ENCODE assay signal across 28 mouse cellular contexts in genomic region chr1:105088765-105089520, GRCm38 (mm10).
DNase-seq lines count a peak whose midpoint lies in the region; ATAC-seq and TF ChIP-seq lines count a peak whose summit lies in the region.
"Had no signal": no experiment of that assay in that cellular context is flagged by ENCODE, and none has a peak within 500 bp of the region (broad histone marks: within the 10 kb centered on the region; RNA-seq: fewer than 3 reads in every experiment).

No protein-coding gene starts in this region.

- TF ChIP-seq CTCF in kidney, postnatal 0 days (IDR thresholded peaks at IDR 0.05; ENCODE audit: low read depth), result no peak

- 84% methylated on average over 7 of the region's 7 CpGs for WGBS in midbrain, embryonic 11.5 days
- WGBS in midbrain, embryonic 13.5 days, result 84% methylated on average over 7 of the region's 7 CpGs
- 32% methylated on average over 7 of the region's 7 CpGs for WGBS in kidney, postnatal 0 days
- WGBS in neural tube, embryonic 15.5 days, result 42% methylated on average over 7 of the region's 7 CpGs
- WGBS in forebrain, embryonic 11.5 days, result 68% methylated on average over 7 of the region's 7 CpGs

- H3K4me1 ChIP-seq in midbrain, embryonic 11.5 days (ENCODE audit: control insufficient read depth, insufficient read depth, low read length), result no peaks in the 10 kb centered on the region
- H3K4me1 ChIP-seq in midbrain, embryonic 13.5 days (replicated peaks), result no peaks in the 10 kb centered on the region
- H3K4me1 ChIP-seq in kidney, postnatal 0 days (replicated peaks; ENCODE audit: insufficient read depth, low read length), result no peaks in the 10 kb centered on the region
- no peaks in the 10 kb centered on the region for H3K4me1 ChIP-seq in neural tube, embryonic 15.5 days
- no peaks in the 10 kb centered on the region for H3K4me1 ChIP-seq in forebrain, embryonic 11.5 days (replicated peaks; ENCODE audit: control insufficient read depth, insufficient read depth, low read length)
- H3K4me1 ChIP-seq: embryonic facial prominence, embryonic 13.5 days; forebrain, embryonic 13.5 days; hindbrain, embryonic 10.5 days; lung, embryonic 15.5 days; megakaryocyte, embryonic 14.5 days had no signal

- no peak for ATAC-seq in midbrain, embryonic 11.5 days (ENCODE audit: low FRiP score)
- ATAC-seq in midbrain, embryonic 13.5 days, result no peak
- ATAC-seq in kidney, postnatal 0 days (replicated peaks; ENCODE audit: low FRiP score, low read depth), result peak; percentile 76
- ATAC-seq in neural tube, embryonic 15.5 days (ENCODE audit: low FRiP score), result peak; percentile 63; the same call in 1 of the 2 replicates
- no peak for ATAC-seq in forebrain, embryonic 11.5 days (replicated peaks; ENCODE audit: low FRiP score)
- ATAC-seq: forebrain, embryonic 13.5 days; hindbrain, embryonic 16.5 days had no signal

- peak; percentile 37 for DNase-seq in midbrain, embryonic 11.5 days (ENCODE audit: low spot score, missing footprints)
- DNase-seq in kidney, adult 8-10 months, result peak; percentile 28 to 50
- DNase-seq in kidney, postnatal 0 days (ENCODE audit: low spot score), result peak; percentile 38
- DNase-seq in urinary bladder, postnatal 25 days (ENCODE audit: low spot score), result no peak
- DNase-seq in forebrain, embryonic 11.5 days (ENCODE audit: low spot score), result no peak
- no peak for DNase-seq in frontal cortex, postnatal 36 days (ENCODE audit: low spot score in 2 of 2)
- DNase-seq: adrenal gland, adult 8-10 months; cerebellum, adult 2 months; cerebellum, postnatal 36 days; embryo, embryonic 11 days; gastrocnemius, postnatal 10 days; heart, postnatal 10 days; layer of hippocampus, adult 9-11 months; lung, postnatal 36 days; right cerebral cortex, postnatal 14 days; spleen, adult 18-20 months; thymus, postnatal 14 days had no signal

- no peak overlapping the region for H3K4me3 ChIP-seq in midbrain, embryonic 11.5 days (ENCODE audit: low read depth, low read length)
- no peak overlapping the region for H3K4me3 ChIP-seq in midbrain, embryonic 13.5 days (replicated peaks)
- no peak overlapping the region for H3K4me3 ChIP-seq in kidney, postnatal 0 days (replicated peaks; ENCODE audit: low read depth, low read length)
- H3K4me3 ChIP-seq in neural tube, embryonic 15.5 days (replicated peaks), result no peak overlapping the region
- no peak overlapping the region for H3K4me3 ChIP-seq in forebrain, embryonic 11.5 days (ENCODE audit: low read depth, low read length)
- H3K4me3 ChIP-seq: embryonic facial prominence, embryonic 13.5 days; erythroblast, embryonic 14.5 days; forebrain, embryonic 13.5 days; heart, embryonic 12.5 days; hindbrain, embryonic 10.5 days; lung, embryonic 15.5 days; megakaryocyte, embryonic 14.5 days had no signal

- no peaks in the 10 kb centered on the region for H3K9me3 ChIP-seq in midbrain, embryonic 11.5 days (ENCODE audit: control insufficient read depth, low read length)
- H3K9me3 ChIP-seq in midbrain, embryonic 13.5 days, result no peaks in the 10 kb centered on the region
- no peaks in the 10 kb centered on the region for H3K9me3 ChIP-seq in kidney, postnatal 0 days (replicated peaks; ENCODE audit: low read length)
- H3K9me3 ChIP-seq in neural tube, embryonic 15.5 days (replicated peaks), result no peaks in the 10 kb centered on the region
- H3K9me3 ChIP-seq in forebrain, embryonic 11.5 days (ENCODE audit: control insufficient read depth, low read length), result no peaks in the 10 kb centered on the region
- H3K9me3 ChIP-seq: embryonic facial prominence, embryonic 13.5 days; forebrain, embryonic 13.5 days; heart, embryonic 12.5 days; hindbrain, embryonic 10.5 days; lung, embryonic 15.5 days had no signal

- no peak overlapping the region for H3K4me2 ChIP-seq in midbrain, embryonic 11.5 days
- H3K4me2 ChIP-seq in midbrain, embryonic 13.5 days (replicated peaks), result no peak overlapping the region
- no peak overlapping the region for H3K4me2 ChIP-seq in kidney, postnatal 0 days (ENCODE audit: low read length)
- no peak overlapping the region for H3K4me2 ChIP-seq in neural tube, embryonic 15.5 days
- H3K4me2 ChIP-seq in forebrain, embryonic 11.5 days (ENCODE audit: low read depth, low read length, severe bottlenecking), result no peak overlapping the region
- H3K4me2 ChIP-seq: embryonic facial prominence, embryonic 13.5 days; forebrain, embryonic 13.5 days; heart, embryonic 12.5 days; lung, embryonic 15.5 days had no signal

- no peaks in the 10 kb centered on the region for H3K36me3 ChIP-seq in midbrain, embryonic 11.5 days (ENCODE audit: control insufficient read depth, insufficient read depth, low read length)
- H3K36me3 ChIP-seq in midbrain, embryonic 13.5 days, result no peaks in the 10 kb centered on the region
- no peaks in the 10 kb centered on the region for H3K36me3 ChIP-seq in kidney, postnatal 0 days (ENCODE audit: insufficient read depth, low read length)
- H3K36me3 ChIP-seq in neural tube, embryonic 15.5 days, result no peaks in the 10 kb centered on the region
- no peaks in the 10 kb centered on the region for H3K36me3 ChIP-seq in forebrain, embryonic 11.5 days (ENCODE audit: control insufficient read depth, insufficient read depth, low read length)
- H3K36me3 ChIP-seq: embryonic facial prominence, embryonic 13.5 days; heart, embryonic 12.5 days; hindbrain, embryonic 10.5 days; lung, embryonic 15.5 days had no signal

- H3K27me3 ChIP-seq in midbrain, embryonic 11.5 days (ENCODE audit: control insufficient read depth, insufficient read depth, low read length), result no peaks in the 10 kb centered on the region
- no peaks in the 10 kb centered on the region for H3K27me3 ChIP-seq in midbrain, embryonic 13.5 days
- H3K27me3 ChIP-seq in kidney, postnatal 0 days (ENCODE audit: insufficient read depth, low read length), result no peaks in the 10 kb centered on the region
- H3K27me3 ChIP-seq in neural tube, embryonic 15.5 days (replicated peaks), result no peaks in the 10 kb centered on the region
- H3K27me3 ChIP-seq in forebrain, embryonic 11.5 days (ENCODE audit: control insufficient read depth, insufficient read depth, low read length), result no peaks in the 10 kb centered on the region
- H3K27me3 ChIP-seq: embryonic facial prominence, embryonic 13.5 days; forebrain, embryonic 13.5 days; heart, embryonic 12.5 days; lung, embryonic 15.5 days; megakaryocyte, embryonic 14.5 days had no signal

- no peak overlapping the region for H3K27ac ChIP-seq in midbrain, embryonic 11.5 days (ENCODE audit: low read depth, low read length)
- no peak overlapping the region for H3K27ac ChIP-seq in midbrain, embryonic 13.5 days
- peak overlapping the region; percentile 36; the same call in 1 of the 2 replicates for H3K27ac ChIP-seq in kidney, postnatal 0 days
- H3K27ac ChIP-seq in neural tube, embryonic 15.5 days (replicated peaks), result no peak overlapping the region
- no peak overlapping the region for H3K27ac ChIP-seq in forebrain, embryonic 11.5 days (ENCODE audit: low read depth, low read length)
- H3K27ac ChIP-seq: embryonic facial prominence, embryonic 13.5 days; forebrain, embryonic 13.5 days; hindbrain, embryonic 10.5 days; liver, embryonic 14.5 days; lung, embryonic 15.5 days had no signal

- no peak overlapping the region for H3K9ac ChIP-seq in midbrain, embryonic 11.5 days (ENCODE audit: low read length)
- no peak overlapping the region for H3K9ac ChIP-seq in midbrain, embryonic 13.5 days (replicated peaks)
- no peak overlapping the region for H3K9ac ChIP-seq in kidney, postnatal 0 days (ENCODE audit: low read depth, low read length)
- no peak overlapping the region for H3K9ac ChIP-seq in neural tube, embryonic 15.5 days (replicated peaks)
- H3K9ac ChIP-seq in forebrain, embryonic 11.5 days (ENCODE audit: low read length), result no peak overlapping the region
- H3K9ac ChIP-seq: embryonic facial prominence, embryonic 13.5 days; forebrain, embryonic 13.5 days; heart, embryonic 12.5 days; liver, embryonic 14.5 days; lung, embryonic 15.5 days had no signal

Comparison
In these comparisons a context has a peak if more than half of its experiments do, and no peak if none do; other contexts are left out.
1. ATAC-seq: peak in kidney, postnatal 0 days (single experiment) and neural tube, embryonic 15.5 days (single experiment); none in midbrain, embryonic 11.5 days (single experiment), midbrain, embryonic 13.5 days (single experiment) and forebrain, embryonic 11.5 days (single experiment).
2. DNase-seq: peak in midbrain, embryonic 11.5 days (single experiment), kidney, adult 8-10 months (2 of 2) and kidney, postnatal 0 days (single experiment); none in urinary bladder, postnatal 25 days (single experiment), forebrain, embryonic 11.5 days (single experiment) and frontal cortex, postnatal 36 days (0 of 2).